ENCODE assay signal across 8 mouse cellular contexts in the genomic region with DNA sequence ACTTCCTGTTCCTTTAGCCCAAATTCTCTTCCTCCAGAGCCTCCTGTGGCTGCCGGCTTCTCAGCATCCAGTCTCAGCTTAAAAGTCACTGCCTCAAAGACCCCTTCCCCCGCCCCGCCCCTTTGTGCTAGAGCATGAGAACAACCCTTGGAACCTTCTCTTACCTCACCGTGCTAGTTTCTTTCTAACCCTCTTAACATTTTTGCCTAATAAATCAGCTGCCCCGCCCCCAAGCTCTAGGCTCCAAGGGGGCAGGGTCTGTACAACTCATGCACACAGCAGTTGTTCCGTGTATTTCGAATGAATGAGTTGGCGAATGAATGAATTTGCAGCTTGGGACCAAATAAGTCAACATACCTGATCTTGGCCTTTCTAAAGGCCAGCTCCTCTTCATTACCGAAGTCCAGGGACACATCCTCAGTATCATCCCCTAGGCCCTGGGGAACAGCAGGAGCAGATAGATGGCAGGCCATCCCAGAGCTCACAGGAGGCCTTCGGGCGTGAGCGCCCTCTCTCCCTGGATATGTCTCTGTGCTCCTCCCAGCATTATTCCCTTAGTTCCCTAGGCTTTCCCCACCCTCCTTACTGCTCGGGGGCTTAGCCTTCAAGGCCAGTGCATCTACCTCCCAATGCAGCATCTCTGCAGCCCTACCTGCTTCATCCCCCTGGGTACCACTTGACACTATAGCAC. TPM values are rescaled to one million over a fixed set of nuclear protein-coding genes. Genes with fewer than 3 reads are reported as not detected.
A peak's percentile ranks its signal among the peaks of the same experiment; 100 is the strongest.
DNase-seq lines count a peak whose midpoint lies in the region; ATAC-seq and TF ChIP-seq lines count a peak whose summit lies in the region.

No protein-coding gene starts in this region.

- H3K4me3 ChIP-seq in heart, adult 2 months, result no peak overlapping the region
- peak overlapping the region; percentile 57 for H3K4me3 ChIP-seq in forebrain, embryonic 14.5 days (ENCODE audit: low read depth, low read length)
- peak overlapping the region; percentile 49 for H3K4me3 ChIP-seq in midbrain, embryonic 11.5 days (ENCODE audit: low read depth, low read length)

- ATAC-seq in forebrain, embryonic 14.5 days, result peak; percentile 80
- ATAC-seq in midbrain, embryonic 11.5 days (ENCODE audit: low FRiP score), result peak; percentile 82
- no peak for ATAC-seq in inflammation-experienced regulatory T-cells, adult 6 months

- no peak overlapping the region for H3K27ac ChIP-seq in heart, adult 2 months
- peak overlapping the region; percentile 83 for H3K27ac ChIP-seq in forebrain, embryonic 14.5 days (ENCODE audit: low read depth, low read length)
- H3K27ac ChIP-seq in midbrain, embryonic 11.5 days (ENCODE audit: low read depth, low read length), result peak overlapping the region; percentile 72

- H3K4me2 ChIP-seq in forebrain, embryonic 14.5 days (ENCODE audit: low read length), result peak overlapping the region; percentile 83
- H3K4me2 ChIP-seq in midbrain, embryonic 11.5 days, result peak overlapping the region; percentile 78

- no peaks in the 10 kb centered on the region for H3K36me3 ChIP-seq in heart, adult 2 months (ENCODE audit: control insufficient read depth, insufficient read depth, low read length)
- no peaks in the 10 kb centered on the region for H3K36me3 ChIP-seq in forebrain, embryonic 14.5 days (ENCODE audit: control insufficient read depth, insufficient read depth, low read length)
- no peaks in the 10 kb centered on the region for H3K36me3 ChIP-seq in midbrain, embryonic 11.5 days (ENCODE audit: control insufficient read depth, insufficient read depth, low read length)

- no peak for DNase-seq in heart, adult 2 months
- DNase-seq in heart, adult 9 months (ENCODE audit: low spot score in 2 of 2), result no peak
- DNase-seq in ES-CJ7 (ENCODE audit: low read depth, low spot score), result peak; percentile 14
- peak; percentile 25 for DNase-seq in forebrain, embryonic 14.5 days (ENCODE audit: low spot score)
- DNase-seq in midbrain, embryonic 11.5 days (ENCODE audit: low spot score, missing footprints), result peak; percentile 87
- DNase-seq in adrenal gland, adult 18-20 months (ENCODE audit: low spot score in 2 of 2), result no peak
- DNase-seq in c-Kit-positive CD71-positive TER-119-positive erythroid progenitor cells, embryonic 14.5 days (ENCODE audit: low spot score), result no peak

- TF ChIP-seq CTCF in heart, adult 2 months (IDR thresholded peaks at IDR 0.05), result no peak

- 47% methylated on average over 13 of the region's 13 CpGs for WGBS in heart, adult 2 months
- 10% methylated on average over 13 of the region's 13 CpGs for WGBS in forebrain, embryonic 14.5 days
- WGBS in midbrain, embryonic 11.5 days, result 16% methylated on average over 13 of the region's 13 CpGs

- TF ChIP-seq EP300 in heart, adult 2 months (IDR thresholded peaks at IDR 0.05; ENCODE audit: insufficient read depth, low read depth, low read length), result no peak

- peaks cover 2% of the 10 kb centered on the region; the same call in 1 of the 2 replicates for H3K4me1 ChIP-seq in heart, adult 2 months (ENCODE audit: control insufficient read depth, insufficient read depth, low read length)
- H3K4me1 ChIP-seq in forebrain, embryonic 14.5 days (ENCODE audit: control insufficient read depth, insufficient read depth, low read length), result peaks cover 16% of the 10 kb centered on the region
- H3K4me1 ChIP-seq in midbrain, embryonic 11.5 days (ENCODE audit: control insufficient read depth, insufficient read depth, low read length), result peaks cover 18% of the 10 kb centered on the region

- no peak for TF ChIP-seq POLR2A in heart, adult 2 months (IDR thresholded peaks at IDR 0.05; ENCODE audit: insufficient read depth, low read depth, low read length)

- H3K9me3 ChIP-seq in forebrain, embryonic 14.5 days (replicated peaks; ENCODE audit: control insufficient read depth, low read length), result no peaks in the 10 kb centered on the region
- H3K9me3 ChIP-seq in midbrain, embryonic 11.5 days (ENCODE audit: control insufficient read depth, low read length), result no peaks in the 10 kb centered on the region

- intact Hi-C loops in heart, adult 2 months (cut with DNase I), result no loop called here

- no peaks in the 10 kb centered on the region for H3K27me3 ChIP-seq in heart, adult 2 months (ENCODE audit: control insufficient read depth, insufficient read depth, low read length)
- H3K27me3 ChIP-seq in forebrain, embryonic 14.5 days (replicated peaks; ENCODE audit: control insufficient read depth, insufficient read depth, low read length), result no peaks in the 10 kb centered on the region
- H3K27me3 ChIP-seq in midbrain, embryonic 11.5 days (ENCODE audit: control insufficient read depth, insufficient read depth, low read length), result no peaks in the 10 kb centered on the region

- H3K79me2 ChIP-seq in heart, adult 2 months (replicated peaks; ENCODE audit: control insufficient read depth, insufficient read depth, low read length), result no peaks in the 10 kb centered on the region

- 0 out of 2 replicates have a peak overlapping the region, but pooled peaks have one; percentile 10 for H3K9ac ChIP-seq in heart, adult 2 months (ENCODE audit: low read depth, low read length)
- H3K9ac ChIP-seq in forebrain, embryonic 14.5 days (ENCODE audit: low read length), result peak overlapping the region; percentile 72
- H3K9ac ChIP-seq in midbrain, embryonic 11.5 days (ENCODE audit: low read length), result peak overlapping the region; percentile 82

RNA-seq across cellular contexts. Expression of a gene that starts 0.4 kb away (rescaled TPM):
- under 1 TPM; 0.21 to 0.50 TPM for total RNA-seq in heart, adult 2 months (2021)
- polyA plus RNA-seq in heart, adult 2 months (2012; rRNA removed), result 0.98 and 1.2 TPM in 2 replicates
- polyA plus RNA-seq in forebrain, embryonic 14.5 days (2014; fragmentation: Nextera tagmentation; extraction: Ambion mirVana), result 38.9 and 45.8 TPM in 2 replicates
- 24.5 and 25.0 TPM in 2 replicates for polyA plus RNA-seq in midbrain, embryonic 11.5 days (2014; fragmentation: Nextera tagmentation; extraction: Ambion mirVana)
- 1 to 10 TPM in 1 of 3 experiments, under 1 TPM in 2; 0.75 to 1.7 (median 0.92) TPM for polyA plus RNA-seq in inflammation-experienced regulatory T-cells, adult 6 months (2017; shearing (Covaris generic))
- total RNA-seq in adrenal gland, adult 18-20 months (2021), result 1 to 10 TPM; 1.1 to 3.0 TPM

RNA-seq across cellular contexts. Expression of a gene that starts 33.1 kb away (rescaled TPM):
- total RNA-seq in heart, adult 2 months (2021), result under 1 TPM; 0.41 to 0.50 TPM
- 1.0 and 2.0 TPM in 2 replicates for polyA plus RNA-seq in heart, adult 2 months (2012; rRNA removed)
- 0.12 and 0.15 TPM in 2 replicates for polyA plus RNA-seq in forebrain, embryonic 14.5 days (2014; fragmentation: Nextera tagmentation; extraction: Ambion mirVana)
- 0.14 and 0.34 TPM in 2 replicates for polyA plus RNA-seq in midbrain, embryonic 11.5 days (2014; fragmentation: Nextera tagmentation; extraction: Ambion mirVana)
- 1 to 10 TPM in 2 of 3 experiments, under 1 TPM in 1; 0.86 to 1.8 (median 1.3) TPM for polyA plus RNA-seq in inflammation-experienced regulatory T-cells, adult 6 months (2017; shearing (Covaris generic))
- 1 to 10 TPM; 1.6 to 6.6 TPM for total RNA-seq in adrenal gland, adult 18-20 months (2021)

RNA-seq across cellular contexts. Expression of a gene that starts 35.0 kb away (rescaled TPM):
- 1 to 10 TPM; 7.4 to 7.9 TPM for total RNA-seq in heart, adult 2 months (2021)
- polyA plus RNA-seq in heart, adult 2 months (2012; rRNA removed), result 11.5 and 14.7 TPM in 2 replicates
- 40.7 and 49.4 TPM in 2 replicates for polyA plus RNA-seq in forebrain, embryonic 14.5 days (2014; fragmentation: Nextera tagmentation; extraction: Ambion mirVana)
- polyA plus RNA-seq in midbrain, embryonic 11.5 days (2014; fragmentation: Nextera tagmentation; extraction: Ambion mirVana), result 66.5 and 71.8 TPM in 2 replicates
- 10 to 100 TPM; 46.9 to 77.0 (median 47.2) TPM for polyA plus RNA-seq in inflammation-experienced regulatory T-cells, adult 6 months (2017; shearing (Covaris generic))
- total RNA-seq in adrenal gland, adult 18-20 months (2021), result 10 to 100 TPM; 22.3 to 26.0 TPM

RNA-seq across cellular contexts. Expression of a gene that starts 51.4 kb away (rescaled TPM):
- total RNA-seq in heart, adult 2 months (2021), result not detected
- 0.12 and 0.18 TPM in 2 replicates for polyA plus RNA-seq in heart, adult 2 months (2012; rRNA removed)
- 2.7 and 2.9 TPM in 2 replicates for polyA plus RNA-seq in forebrain, embryonic 14.5 days (2014; fragmentation: Nextera tagmentation; extraction: Ambion mirVana)
- polyA plus RNA-seq in midbrain, embryonic 11.5 days (2014; fragmentation: Nextera tagmentation; extraction: Ambion mirVana), result 0.16 and 0.18 TPM in 2 replicates
- not detected for polyA plus RNA-seq in inflammation-experienced regulatory T-cells, adult 6 months (2017; shearing (Covaris generic))
- total RNA-seq in adrenal gland, adult 18-20 months (2021), result not detected

Comparison
In these comparisons a context has a peak if more than half of its experiments do, and no peak if none do; other contexts are left out.
1. DNase-seq: peak in ES-CJ7 (single experiment), forebrain, embryonic 14.5 days (single experiment) and midbrain, embryonic 11.5 days (single experiment); none in heart, adult 2 months (0 of 2), heart, adult 9 months (0 of 2), adrenal gland, adult 18-20 months (0 of 2) and c-Kit-positive CD71-positive TER-119-positive erythroid progenitor cells, embryonic 14.5 days (single experiment).
2. H3K9ac ChIP-seq: peak in every context shown above with its lines; median percentile 82 in midbrain, embryonic 11.5 days; 72 in forebrain, embryonic 14.5 days; 10 in heart, adult 2 months.